Mouse (Mus musculus) kidney, embryonic 15.5 days (tissue): ENCODE measurements around the gene 4931422A03Rik. TPM values are rescaled to one million over a fixed set of nuclear protein-coding genes. Genes with fewer than 3 reads are reported as not detected.
"Not testable (repeated sequence)": the region's sequence is repeated elsewhere in the genome, so short reads cannot be mapped to it uniquely, and the experiment has no call there.

Experiments used
- ATAC-seq: fragments of 200-750 bp; cut with Nextera tagmentation; replicated peaks from 2 replicates; pipeline ENCODE4 v1.8.0; 2017; ENCODE audit warnings: moderate TSS enrichment; ENCODE audit not compliant: low FRiP score
- H3K27ac ChIP-seq: fragments of 300-500 bp; sonication (generic); 2 replicates; pipeline ENCODE4 v1.5.1; 2015; ENCODE audit warnings: mild to moderate bottlenecking, inconsistent platforms
- H3K27me3 ChIP-seq: fragments of 300-500 bp; sonication (generic); 2 replicates; pipeline ENCODE4 v1.6.1; 2015; ENCODE audit warnings: inconsistent platforms
- H3K36me3 ChIP-seq: fragments of 300-500 bp; sonication (generic); 2 replicates; pipeline ENCODE4 v1.6.1; 2015; ENCODE audit warnings: inconsistent platforms
- H3K4me1 ChIP-seq: fragments of 300-500 bp; sonication (generic); 2 replicates; pipeline ENCODE4 v1.6.1; 2015; ENCODE audit warnings: inconsistent platforms
- H3K4me2 ChIP-seq: fragments of 300-500 bp; sonication (generic); 2 replicates; pipeline ENCODE4 v1.6.1; 2015; ENCODE audit warnings: moderate library complexity, mild to moderate bottlenecking, inconsistent platforms
- H3K4me3 ChIP-seq: fragments of 300-500 bp; sonication (generic); replicated peaks from 2 replicates; pipeline ENCODE4 v1.5.1; 2015; ENCODE audit warnings: mild to moderate bottlenecking, inconsistent platforms
- H3K9ac ChIP-seq: fragments of 300-500 bp; sonication (generic); 2 replicates; pipeline ENCODE4 v1.6.1; 2015; ENCODE audit warnings: mild to moderate bottlenecking, inconsistent platforms
- H3K9me3 ChIP-seq: fragments of 300-500 bp; sonication (generic); replicated peaks from 2 replicates; pipeline ENCODE4 v1.6.1; 2016; ENCODE audit warnings: inconsistent platforms
- WGBS: fragments of 180-500 bp; shearing (Covaris S2); methylation state at CpG from one replicate; pipeline ENCODE4 v1.1.7; 2015; ENCODE audit warnings: mixed read lengths; 5-methylcytosine and 5-hydroxymethylcytosine counted together
- polyA plus RNA-seq: library from polyadenylated mRNA; unstranded; fragments of >200 nt; fragmentation: Nextera tagmentation; extraction: Ambion mirVana; gene quantifications from 2 replicates; pipeline ENCODE4 v1.2.1, GENCODE M21; 2015

4931422A03Rik gene
- polyA plus RNA-seq, 1 experiment from 2014 or later = 2.1 TPM

DNA sequence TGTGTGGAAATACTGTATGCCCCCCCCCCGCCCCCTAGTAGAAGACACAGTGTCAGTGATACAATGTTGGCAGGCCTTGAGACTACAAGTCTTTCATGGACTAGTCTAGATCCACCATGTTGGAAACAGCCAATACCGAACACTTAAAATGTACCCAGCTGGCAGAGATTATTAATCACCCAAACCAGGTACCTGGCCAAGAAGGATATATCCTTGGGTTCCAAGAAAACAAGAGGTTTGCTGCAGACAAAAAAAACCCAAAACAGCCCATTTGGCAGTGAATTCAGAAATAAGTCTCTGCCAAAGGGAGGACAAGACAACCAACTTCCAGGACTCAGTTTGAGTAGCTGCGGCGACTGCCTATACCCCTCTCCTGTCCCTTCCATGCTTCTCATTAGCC lies 3.5 kb downstream of the 4931422A03Rik start:
- no peak overlapping the region for H3K9ac ChIP-seq
- H3K36me3 ChIP-seq = no peaks in the 10 kb centered on the region
- peaks cover 14% of the 10 kb centered on the region for H3K4me1 ChIP-seq
- no peak overlapping the region for H3K4me2 ChIP-seq
- H3K4me3 ChIP-seq = no peak overlapping the region
- no peak for ATAC-seq
- H3K27ac ChIP-seq = no peak overlapping the region
- H3K27me3 ChIP-seq = no peaks in the 10 kb centered on the region
- H3K9me3 ChIP-seq = no peaks in the 10 kb centered on the region; the same call in 1 of the 2 replicates
- WGBS = 92% methylated on average over 4 of the region's 4 CpGs

DNA sequence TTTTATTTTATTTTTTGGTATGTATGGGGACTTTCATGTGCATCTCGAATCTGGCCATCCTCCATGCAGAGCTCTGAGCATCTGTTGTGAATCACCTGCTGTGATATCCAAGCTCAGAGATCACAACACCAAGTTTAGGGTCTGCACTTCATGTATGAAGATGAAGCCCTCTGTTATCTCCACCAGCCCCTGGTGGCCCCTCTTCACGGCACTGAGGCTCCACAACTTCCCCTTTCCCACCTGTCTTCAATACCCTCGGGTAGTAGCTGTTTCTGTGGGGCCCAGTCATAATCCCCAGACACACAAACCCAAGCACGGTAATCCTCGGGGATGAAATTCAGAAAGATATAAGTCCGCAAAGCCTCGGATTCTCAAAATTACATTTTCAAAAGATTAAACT lies 5.1 kb downstream of the 4931422A03Rik start:
- Histone ChIP-seq H3K4me2 (no peak overlapping the region), H3K4me1 (peaks cover 4% of the 10 kb centered on the region), H3K27me3 (no peaks in the 10 kb centered on the region), H3K9me3 (no peaks in the 10 kb centered on the region; the same call in 1 of the 2 replicates), H3K36me3 (no peaks in the 10 kb centered on the region), H3K4me3 (no peak overlapping the region), H3K27ac (no peak overlapping the region), H3K9ac (no peak overlapping the region)
- 86% methylated on average over 7 of the region's 7 CpGs for WGBS
- ATAC-seq = no peak

DNA sequence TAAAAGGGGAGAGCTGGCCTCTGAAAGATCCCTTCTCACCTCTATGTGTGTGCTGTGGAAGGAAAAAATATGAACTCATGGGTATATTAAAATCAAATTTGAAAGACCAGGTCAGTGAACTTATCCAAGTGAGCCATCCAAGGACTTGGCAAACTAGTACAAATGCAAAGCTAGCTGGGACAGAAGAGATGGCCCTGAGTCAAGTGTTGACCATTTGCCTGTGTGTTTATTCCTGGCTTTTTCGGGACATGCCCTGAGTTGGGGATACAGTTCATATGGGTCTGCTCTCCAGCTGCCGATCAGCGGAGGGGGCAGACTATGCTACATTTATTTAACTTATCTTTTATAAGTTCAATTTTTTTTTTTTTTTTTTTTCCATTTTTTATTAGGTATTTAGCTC lies 19.3 kb downstream of the 4931422A03Rik start:
- H3K4me1 ChIP-seq, H3K36me3 ChIP-seq, H3K9ac ChIP-seq, H3K4me2 ChIP-seq, H3K27me3 ChIP-seq, H3K4me3 ChIP-seq, H3K9me3 ChIP-seq, ATAC-seq, H3K27ac ChIP-seq: not testable (repeated sequence)
- WGBS = 89% methylated on average over 3 of the region's 3 CpGs

DNA sequence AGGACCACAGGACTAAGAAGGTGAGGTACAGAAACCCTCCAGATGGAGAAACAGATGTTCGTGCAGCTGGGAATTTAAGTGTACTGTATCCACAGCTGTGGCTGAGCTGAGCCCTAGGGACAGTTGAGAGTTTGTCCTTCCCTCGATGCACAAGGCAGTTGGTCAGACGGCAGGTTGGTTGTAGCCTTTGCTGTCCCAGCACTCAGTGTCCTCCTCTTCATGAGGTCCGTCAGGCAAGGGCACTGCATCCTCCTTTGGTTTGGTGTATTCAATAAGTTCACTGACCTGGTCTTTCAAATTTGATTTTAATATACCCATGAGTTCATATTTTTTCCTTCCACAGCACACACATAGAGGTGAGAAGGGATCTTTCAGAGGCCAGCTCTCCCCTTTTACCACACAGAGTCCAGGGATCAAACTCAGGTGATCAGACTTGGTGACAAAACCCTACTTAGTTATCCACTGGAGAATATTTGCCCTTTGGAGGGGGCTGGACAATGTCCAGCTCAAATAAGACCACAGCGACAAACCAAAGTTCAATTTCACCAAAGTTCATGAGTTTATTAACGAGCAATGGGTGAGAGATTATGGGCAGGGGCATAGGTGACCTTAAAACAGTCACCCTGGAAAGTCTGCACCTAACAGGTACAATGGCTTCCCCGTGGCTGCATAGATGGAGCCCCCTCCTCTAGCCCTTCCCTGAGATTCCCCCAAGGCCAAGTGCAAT lies 20.2 kb downstream of the 4931422A03Rik start:
- H3K27me3 ChIP-seq = peaks cover 11% of the 10 kb centered on the region; the same call in 1 of the 2 replicates
- H3K36me3 ChIP-seq = no peaks in the 10 kb centered on the region
- no peaks in the 10 kb centered on the region for H3K9me3 ChIP-seq
- no peak overlapping the region for H3K4me3 ChIP-seq
- no peak for ATAC-seq
- no peaks in the 10 kb centered on the region for H3K4me1 ChIP-seq
- no peak overlapping the region for H3K9ac ChIP-seq
- no peak overlapping the region for H3K27ac ChIP-seq
- H3K4me2 ChIP-seq = no peak overlapping the region
- WGBS = 72% methylated on average over 7 of the region's 7 CpGs

DNA sequence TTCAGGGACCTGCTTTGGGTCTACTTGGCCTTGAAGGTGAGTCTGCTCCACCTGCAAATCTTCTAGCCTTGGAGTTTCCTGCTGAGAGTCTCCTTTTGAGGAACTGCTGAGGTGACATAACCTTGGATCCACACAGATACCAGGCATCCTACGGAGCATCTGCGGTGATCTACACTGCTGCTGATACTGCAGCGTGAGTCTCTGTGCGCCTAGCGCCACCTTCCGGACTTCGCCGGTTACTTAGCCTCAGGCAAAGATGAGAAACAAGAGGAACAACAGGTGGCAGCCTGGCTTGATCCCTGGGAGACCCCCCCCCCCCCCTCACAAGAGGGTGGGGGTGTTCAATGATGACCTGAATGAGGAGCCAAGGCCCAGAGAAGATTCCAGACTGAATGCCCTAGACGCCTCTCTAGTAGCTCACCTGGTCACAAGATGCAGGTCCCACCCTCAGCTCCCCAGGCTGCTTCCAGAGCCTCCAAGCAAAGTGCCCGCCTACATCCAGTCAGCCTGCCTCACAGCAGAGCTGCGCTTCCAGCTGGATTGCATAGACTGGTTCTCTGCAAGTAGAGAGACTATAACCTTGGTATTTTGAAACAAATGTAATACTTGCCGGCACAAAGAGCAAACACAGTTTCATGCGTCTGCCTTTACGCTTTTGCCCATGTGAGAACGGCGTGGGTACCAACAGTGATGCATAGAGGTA lies 25.3 kb downstream of the 4931422A03Rik start:
- H3K27me3 ChIP-seq = peaks cover 12% of the 10 kb centered on the region; the same call in 1 of the 2 replicates
- no peak overlapping the region for H3K27ac ChIP-seq
- H3K4me3 ChIP-seq = no peak overlapping the region
- no peaks in the 10 kb centered on the region for H3K36me3 ChIP-seq
- no peak overlapping the region for H3K4me2 ChIP-seq
- no peaks in the 10 kb centered on the region for H3K9me3 ChIP-seq
- no peak for ATAC-seq
- no peaks in the 10 kb centered on the region for H3K4me1 ChIP-seq
- no peak overlapping the region for H3K9ac ChIP-seq
- 32% methylated on average over 16 of the region's 16 CpGs for WGBS

DNA sequence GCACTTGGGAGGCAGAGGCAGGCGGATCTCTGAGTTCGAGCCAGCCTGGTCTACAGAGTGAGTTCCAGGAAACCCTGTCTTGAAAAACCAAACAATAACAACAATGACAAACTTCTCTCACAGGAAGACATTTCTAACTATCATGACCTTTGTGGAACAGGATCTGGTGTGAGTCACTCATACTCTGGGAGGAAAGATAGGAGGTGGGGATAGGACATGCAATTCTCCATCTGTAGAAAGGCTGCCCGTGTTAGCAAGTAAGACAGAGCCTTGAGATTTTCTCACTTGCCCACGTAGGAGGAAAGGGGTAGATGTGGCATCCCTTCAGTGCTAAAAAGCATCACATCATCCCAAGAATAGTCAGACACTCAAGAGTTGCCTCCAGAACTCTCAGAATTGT lies 26.3 kb downstream of the 4931422A03Rik start:
- 76% methylated on average over 4 of the region's 4 CpGs for WGBS
- H3K27ac ChIP-seq = no peak overlapping the region
- ATAC-seq = no peak
- no peak overlapping the region for H3K9ac ChIP-seq
- H3K4me1 ChIP-seq = no peaks in the 10 kb centered on the region
- peaks cover 12% of the 10 kb centered on the region; the same call in 1 of the 2 replicates for H3K27me3 ChIP-seq
- no peaks in the 10 kb centered on the region for H3K9me3 ChIP-seq
- H3K36me3 ChIP-seq = no peaks in the 10 kb centered on the region
- H3K4me2 ChIP-seq = no peak overlapping the region
- H3K4me3 ChIP-seq = no peak overlapping the region

DNA sequence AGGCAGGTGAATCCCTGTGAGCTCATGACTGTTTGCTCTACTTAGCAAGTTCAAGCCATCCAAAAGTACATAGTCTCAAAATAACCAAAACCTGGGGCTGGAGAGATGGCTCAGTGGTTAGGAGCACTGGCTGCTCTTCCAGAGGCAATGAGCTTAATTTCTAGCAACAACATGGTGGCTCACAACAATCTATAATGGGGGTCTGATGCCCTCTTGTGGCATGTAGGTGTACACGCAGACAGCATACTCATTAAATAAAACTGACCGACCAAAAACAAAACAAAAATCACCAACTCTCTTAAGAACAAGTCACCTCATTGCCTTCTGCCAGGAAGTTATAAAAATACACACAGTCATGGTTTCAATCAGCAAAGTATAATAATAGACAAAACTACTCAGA lies 27.1 kb downstream of the 4931422A03Rik start:
- no peak for ATAC-seq
- 25% methylated on average over 2 of the region's 2 CpGs for WGBS
- H3K36me3 ChIP-seq = no peaks in the 10 kb centered on the region

DNA sequence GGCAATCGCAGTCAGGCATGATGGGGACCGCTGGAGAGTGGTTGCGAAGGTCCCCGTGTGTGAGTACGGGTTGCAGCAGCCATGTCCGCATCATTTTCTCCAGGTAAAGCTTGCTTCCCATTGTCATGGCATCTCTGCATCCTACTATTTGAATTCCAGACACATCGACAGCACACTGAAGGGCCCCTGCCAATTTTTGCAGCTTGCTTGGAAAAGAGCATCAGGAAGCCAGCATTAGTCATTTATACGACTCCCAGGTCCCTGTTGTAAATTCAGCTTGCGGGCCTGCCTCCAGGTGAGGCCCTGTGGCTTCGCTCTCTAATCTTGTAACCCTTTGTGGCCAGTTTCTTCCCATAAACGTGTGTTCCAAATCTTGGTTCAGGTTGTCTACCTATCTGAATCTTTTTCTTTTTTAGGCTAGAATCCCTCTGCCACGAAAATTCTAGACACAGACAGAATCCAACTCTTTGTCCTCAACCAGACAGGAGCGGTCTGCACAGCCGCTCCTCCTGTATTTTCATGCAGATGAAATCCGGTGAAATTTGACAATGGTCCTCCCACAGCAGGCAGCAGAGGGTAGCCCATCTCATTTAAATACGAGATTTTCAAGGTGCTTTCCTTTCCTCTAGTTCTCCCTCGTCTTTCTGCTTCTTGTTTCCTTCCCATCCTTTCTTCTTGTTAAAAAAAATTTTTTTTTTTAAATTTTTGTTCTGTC lies 35.4 kb downstream of the 4931422A03Rik start:
- no peaks in the 10 kb centered on the region for H3K9me3 ChIP-seq
- H3K4me1 ChIP-seq = no peaks in the 10 kb centered on the region
- no peaks in the 10 kb centered on the region for H3K36me3 ChIP-seq
- H3K9ac ChIP-seq = no peak overlapping the region
- peaks cover 15% of the 10 kb centered on the region for H3K27me3 ChIP-seq
- WGBS = 25% methylated on average over 17 of the region's 17 CpGs
- no peak overlapping the region for H3K4me3 ChIP-seq
- ATAC-seq = no peak
- H3K27ac ChIP-seq = no peak overlapping the region
- H3K4me2 ChIP-seq = no peak overlapping the region

More for the DNA sequence above, 27.1 kb downstream of the 4931422A03Rik start:
- Histone ChIP-seq H3K27me3 (peaks cover 12% of the 10 kb centered on the region; the same call in 1 of the 2 replicates), H3K27ac (no peak overlapping the region), H3K9ac (no peak overlapping the region), H3K4me3 (no peak overlapping the region), H3K4me2 (no peak overlapping the region), H3K4me1 (no peaks in the 10 kb centered on the region), H3K9me3 (no peaks in the 10 kb centered on the region)

DNA sequence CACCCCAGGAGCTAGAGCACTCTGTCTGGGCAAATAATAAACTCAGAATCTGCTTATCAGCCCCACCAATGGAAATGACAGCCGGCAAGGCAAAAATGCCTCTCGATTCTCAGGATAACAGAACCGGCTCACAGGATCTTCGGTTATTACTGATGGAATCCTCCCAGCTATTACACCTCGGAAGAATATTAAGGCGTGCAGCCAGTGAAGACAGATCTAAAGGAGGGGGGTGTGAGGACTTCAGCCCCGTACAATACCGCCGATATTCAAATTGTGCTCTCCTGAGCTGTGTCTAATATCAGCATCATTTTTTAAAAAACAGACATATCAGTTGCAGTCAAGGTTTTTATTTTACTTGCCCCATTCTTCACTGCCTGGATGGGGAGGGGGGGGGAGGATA lies 36.0 kb downstream of the 4931422A03Rik start:
- Histone ChIP-seq H3K27ac (no peak overlapping the region), H3K9me3 (no peaks in the 10 kb centered on the region), H3K27me3 (peaks cover 15% of the 10 kb centered on the region), H3K36me3 (no peaks in the 10 kb centered on the region), H3K4me2 (no peak overlapping the region), H3K4me3 (no peak overlapping the region), H3K4me1 (no peaks in the 10 kb centered on the region), H3K9ac (no peak overlapping the region)
- 68% methylated on average over 9 of the region's 9 CpGs for WGBS
- ATAC-seq = no peak

DNA sequence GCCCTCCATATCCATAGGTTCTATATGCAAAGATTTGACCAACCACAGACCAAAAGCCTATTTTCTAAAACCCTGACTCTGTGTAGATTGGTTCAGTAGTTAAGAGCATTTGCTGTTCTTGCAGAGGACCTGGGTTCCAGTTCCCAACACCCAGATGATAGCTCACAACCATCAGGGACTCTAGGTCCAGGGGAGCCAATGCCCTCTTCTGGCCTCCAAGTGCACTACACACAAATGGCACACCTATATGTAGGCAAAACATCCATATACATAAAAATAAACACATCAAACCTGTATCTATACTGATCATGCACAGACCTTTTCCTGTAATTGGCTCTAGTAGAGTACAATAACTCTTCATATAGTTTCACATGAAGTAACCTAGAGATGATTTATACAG lies 36.9 kb downstream of the 4931422A03Rik start:
- H3K4me3 ChIP-seq = no peak overlapping the region
- H3K36me3 ChIP-seq = no peaks in the 10 kb centered on the region
- H3K4me1 ChIP-seq = no peaks in the 10 kb centered on the region
- no peak overlapping the region for H3K9ac ChIP-seq
- H3K27ac ChIP-seq = no peak overlapping the region
- no peaks in the 10 kb centered on the region for H3K9me3 ChIP-seq
- ATAC-seq = no peak
- no peak overlapping the region for H3K4me2 ChIP-seq
- H3K27me3 ChIP-seq = peaks cover 15% of the 10 kb centered on the region

DNA sequence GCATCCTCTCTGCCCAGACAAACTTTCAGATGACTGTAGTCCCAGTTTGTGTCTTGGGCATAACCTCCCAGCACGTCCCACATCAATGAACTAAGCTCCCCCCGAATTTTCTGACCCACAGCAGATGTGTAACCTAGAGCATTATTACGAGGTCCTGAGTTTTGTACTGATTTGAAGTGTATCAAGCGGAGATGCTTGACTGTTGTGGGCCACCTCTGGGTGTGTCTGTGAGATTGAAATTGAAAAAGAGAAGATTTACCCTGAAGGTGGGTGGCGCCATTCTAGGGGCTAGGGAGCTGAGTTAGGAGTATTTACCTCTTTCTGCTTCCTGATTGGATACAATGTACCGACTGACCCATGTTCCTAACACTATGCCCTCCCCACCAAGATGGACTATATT lies 38.4 kb downstream of the 4931422A03Rik start:
- no peak overlapping the region for H3K27ac ChIP-seq
- no peaks in the 10 kb centered on the region for H3K4me1 ChIP-seq
- H3K27me3 ChIP-seq = peaks cover 15% of the 10 kb centered on the region
- no peaks in the 10 kb centered on the region for H3K9me3 ChIP-seq
- H3K9ac ChIP-seq = no peak overlapping the region
- no peak for ATAC-seq
- H3K4me3 ChIP-seq = no peak overlapping the region
- WGBS = 86% methylated on average over 6 of the region's 6 CpGs
- no peaks in the 10 kb centered on the region for H3K36me3 ChIP-seq
- no peak overlapping the region for H3K4me2 ChIP-seq

DNA sequence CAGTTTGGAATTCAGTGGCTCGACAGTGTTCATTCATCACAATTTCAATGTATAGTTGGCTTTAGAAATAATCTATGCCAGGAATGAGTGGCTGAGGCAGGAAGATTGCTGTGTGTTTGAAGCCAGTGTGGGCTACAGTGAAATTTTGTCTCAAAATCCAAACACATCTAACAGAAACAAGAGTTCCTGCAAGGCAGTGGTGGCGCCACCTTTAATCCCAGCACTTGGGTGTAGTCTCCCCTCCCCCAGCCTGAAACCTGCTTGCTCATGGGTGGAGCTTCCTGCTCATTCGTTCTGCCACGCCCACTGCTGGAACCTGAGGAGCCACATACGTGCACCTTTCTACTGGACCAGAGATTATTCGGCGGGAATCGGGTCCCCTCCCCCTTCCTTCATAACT lies 40.6 kb downstream of the 4931422A03Rik start:
- not testable (repeated sequence) for ATAC-seq, H3K27ac ChIP-seq, H3K4me1 ChIP-seq, H3K27me3 ChIP-seq, H3K9ac ChIP-seq, H3K36me3 ChIP-seq, H3K9me3 ChIP-seq, H3K4me2 ChIP-seq, H3K4me3 ChIP-seq
- 80% methylated on average over 8 of the region's 8 CpGs for WGBS
